Mouse (Mus musculus) forebrain, embryonic 13.5 days (tissue): ENCODE data around the gene Pde7b. TPM values are rescaled to one million over a fixed set of nuclear protein-coding genes. Genes with fewer than 3 reads are reported as not detected.

Experiments used
- ATAC-seq: fragments of 200-750 bp; cut with Nextera tagmentation; 2 replicates; pipeline ENCODE4 v1.8.0; 2017
- H3K27ac ChIP-seq: fragments of 300-500 bp; sonication (generic); 2 replicates; pipeline ENCODE4 v1.5.1; 2015; ENCODE audit warnings: inconsistent platforms, mild to moderate bottlenecking, moderate library complexity
- H3K27me3 ChIP-seq: fragments of 300-500 bp; sonication (generic); 2 replicates; pipeline ENCODE4 v1.6.1; 2015; ENCODE audit warnings: mild to moderate bottlenecking, inconsistent platforms
- H3K36me3 ChIP-seq: fragments of 300-500 bp; sonication (generic); 2 replicates; pipeline ENCODE4 v1.6.1; 2015; ENCODE audit warnings: mild to moderate bottlenecking, inconsistent platforms; ENCODE audit not compliant: poor library complexity, severe bottlenecking
- H3K4me1 ChIP-seq: fragments of 300-500 bp; sonication (generic); 2 replicates; pipeline ENCODE4 v1.6.1; 2015; ENCODE audit warnings: inconsistent platforms
- H3K4me2 ChIP-seq: fragments of 300-500 bp; sonication (generic); 2 replicates; pipeline ENCODE4 v1.6.1; 2015; ENCODE audit warnings: inconsistent platforms, mild to moderate bottlenecking, moderate library complexity
- H3K4me3 ChIP-seq: fragments of 300-500 bp; sonication (generic); 2 replicates; pipeline ENCODE4 v1.5.1; 2015; ENCODE audit warnings: mild to moderate bottlenecking, inconsistent platforms
- H3K9ac ChIP-seq: fragments of 300-500 bp; sonication (generic); 2 replicates; pipeline ENCODE4 v1.6.1; 2015; ENCODE audit warnings: mild to moderate bottlenecking, inconsistent platforms
- H3K9me3 ChIP-seq: fragments of 300-500 bp; sonication (generic); replicated peaks from 2 replicates; pipeline ENCODE4 v1.6.1; 2016; ENCODE audit warnings: inconsistent platforms
- WGBS: fragments of 180-500 bp; shearing (Covaris S2); methylation state at CpG from one replicate; pipeline ENCODE4 v1.1.7; 2015; 5-methylcytosine and 5-hydroxymethylcytosine counted together
- polyA plus RNA-seq: library from polyadenylated mRNA; unstranded; fragments of >200 nt; fragmentation: Nextera tagmentation; extraction: Ambion mirVana; gene quantifications from 2 replicates; pipeline ENCODE4 v1.2.1, GENCODE M21; 2015

Pde7b gene
- polyA plus RNA-seq, 1 experiment from 2014 or later = 2.6 TPM

- Histone ChIP-seq H3K4me3 (no peak overlapping the region), H3K27ac (no peak overlapping the region), H3K27me3 (no peaks in the 10 kb centered on the region), H3K4me2 (no peak overlapping the region), H3K36me3 (no peaks in the 10 kb centered on the region), H3K4me1 (no peaks in the 10 kb centered on the region), H3K9ac (no peak overlapping the region), H3K9me3 (no peaks in the 10 kb centered on the region)
- no peak for ATAC-seq
- WGBS = 76% methylated on average over 7 of the region's 7 CpGs
Observed at GRCm38 (mm10) chr10:20700633-20701032, 24.2 kb downstream of the Pde7b start.

- ATAC-seq = no peak
- Histone ChIP-seq H3K9me3 (no peaks in the 10 kb centered on the region), H3K4me1 (no peaks in the 10 kb centered on the region), H3K27me3 (no peaks in the 10 kb centered on the region), H3K4me2 (no peak overlapping the region), H3K4me3 (no peak overlapping the region), H3K27ac (no peak overlapping the region), H3K36me3 (no peaks in the 10 kb centered on the region), H3K9ac (no peak overlapping the region)
- 87% methylated on average over 9 of the region's 9 CpGs for WGBS
Observed at GRCm38 (mm10) chr10:20699874-20700273, 25.0 kb downstream of the Pde7b start.

GRCm38 (mm10) chr10:20695637-20696036 is 29.2 kb downstream of the Pde7b start:
- no peaks in the 10 kb centered on the region for H3K36me3 ChIP-seq
- H3K27ac ChIP-seq = no peak overlapping the region
- no peak overlapping the region for H3K4me3 ChIP-seq
- H3K4me1 ChIP-seq = no peaks in the 10 kb centered on the region
- H3K9me3 ChIP-seq = no peaks in the 10 kb centered on the region
- H3K4me2 ChIP-seq = no peak overlapping the region
- no peak overlapping the region for H3K9ac ChIP-seq
- no peaks in the 10 kb centered on the region for H3K27me3 ChIP-seq
- 82% methylated on average over 11 of the region's 11 CpGs for WGBS
- no peak for ATAC-seq

- Histone ChIP-seq H3K9ac (no peak overlapping the region), H3K4me1 (no peaks in the 10 kb centered on the region), H3K27me3 (no peaks in the 10 kb centered on the region), H3K36me3 (no peaks in the 10 kb centered on the region), H3K27ac (no peak overlapping the region), H3K4me2 (no peak overlapping the region), H3K4me3 (no peak overlapping the region), H3K9me3 (no peaks in the 10 kb centered on the region)
- ATAC-seq = no peak
- 79% methylated on average over 9 of the region's 9 CpGs for WGBS
Observed at GRCm38 (mm10) chr10:20690002-20690401, 34.9 kb downstream of the Pde7b start.

GRCm38 (mm10) chr10:20684151-20684550 is 40.7 kb downstream of the Pde7b start:
- Histone ChIP-seq H3K4me2 (no peak overlapping the region), H3K27me3 (no peaks in the 10 kb centered on the region), H3K4me3 (no peak overlapping the region), H3K9ac (no peak overlapping the region), H3K9me3 (no peaks in the 10 kb centered on the region), H3K36me3 (no peaks in the 10 kb centered on the region), H3K27ac (no peak overlapping the region), H3K4me1 (no peaks in the 10 kb centered on the region)
- 96% methylated on average over 2 of the region's 2 CpGs for WGBS
- no peak for ATAC-seq

- Histone ChIP-seq H3K9ac (no peak overlapping the region), H3K4me1 (no peaks in the 10 kb centered on the region), H3K9me3 (no peaks in the 10 kb centered on the region), H3K27me3 (no peaks in the 10 kb centered on the region), H3K27ac (no peak overlapping the region), H3K4me2 (no peak overlapping the region), H3K4me3 (no peak overlapping the region), H3K36me3 (no peaks in the 10 kb centered on the region)
- no peak for ATAC-seq
- WGBS = 97% methylated on average over 3 of the region's 3 CpGs
Observed at GRCm38 (mm10) chr10:20680986-20681385, 43.9 kb downstream of the Pde7b start.

- Histone ChIP-seq H3K4me2 (no peak overlapping the region), H3K27me3 (no peaks in the 10 kb centered on the region), H3K36me3 (no peaks in the 10 kb centered on the region), H3K9me3 (no peaks in the 10 kb centered on the region), H3K4me1 (no peaks in the 10 kb centered on the region), H3K27ac (no peak overlapping the region), H3K9ac (no peak overlapping the region), H3K4me3 (no peak overlapping the region)
- 77% methylated on average over 3 of the region's 3 CpGs for WGBS
- no peak for ATAC-seq
Observed at GRCm38 (mm10) chr10:20675321-20675720, 49.6 kb downstream of the Pde7b start.

- no peak overlapping the region for H3K9ac ChIP-seq
- ATAC-seq = no peak
- H3K4me3 ChIP-seq = no peak overlapping the region
- no peak overlapping the region for H3K4me2 ChIP-seq
- H3K9me3 ChIP-seq = no peaks in the 10 kb centered on the region
- H3K27ac ChIP-seq = no peak overlapping the region
- H3K4me1 ChIP-seq = peaks cover under 1% of the 10 kb centered on the region
- 87% methylated on average over 4 of the region's 4 CpGs for WGBS
- H3K36me3 ChIP-seq = no peaks in the 10 kb centered on the region
- no peaks in the 10 kb centered on the region for H3K27me3 ChIP-seq
Observed at GRCm38 (mm10) chr10:20673798-20674197, 51.1 kb downstream of the Pde7b start.

GRCm38 (mm10) chr10:20672591-20672990 is 52.3 kb downstream of the Pde7b start:
- ATAC-seq = no peak
- Histone ChIP-seq H3K4me1 (peaks cover 8% of the 10 kb centered on the region), H3K36me3 (no peaks in the 10 kb centered on the region), H3K9me3 (no peaks in the 10 kb centered on the region), H3K27me3 (no peaks in the 10 kb centered on the region), H3K4me2 (no peak overlapping the region), H3K27ac (no peak overlapping the region), H3K9ac (no peak overlapping the region), H3K4me3 (no peak overlapping the region)
- WGBS = 85% methylated on average over 11 of the region's 11 CpGs

- Histone ChIP-seq H3K27ac (no peak overlapping the region), H3K4me2 (no peak overlapping the region), H3K9ac (no peak overlapping the region), H3K9me3 (no peaks in the 10 kb centered on the region), H3K4me1 (peaks cover 8% of the 10 kb centered on the region), H3K4me3 (no peak overlapping the region), H3K27me3 (no peaks in the 10 kb centered on the region), H3K36me3 (no peaks in the 10 kb centered on the region)
- no peak for ATAC-seq
- 93% methylated on average over 5 of the region's 5 CpGs for WGBS
Observed at GRCm38 (mm10) chr10:20671621-20672020, 53.3 kb downstream of the Pde7b start.

GRCm38 (mm10) chr10:20670541-20670940 is 54.3 kb downstream of the Pde7b start:
- 80% methylated on average over 8 of the region's 8 CpGs for WGBS
- H3K27me3 ChIP-seq = no peaks in the 10 kb centered on the region
- no peak overlapping the region for H3K4me3 ChIP-seq
- peaks cover 8% of the 10 kb centered on the region for H3K4me1 ChIP-seq
- H3K4me2 ChIP-seq = no peak overlapping the region
- no peaks in the 10 kb centered on the region for H3K36me3 ChIP-seq
- H3K27ac ChIP-seq = no peak overlapping the region
- H3K9me3 ChIP-seq = no peaks in the 10 kb centered on the region
- no peak for ATAC-seq
- H3K9ac ChIP-seq = no peak overlapping the region

GRCm38 (mm10) chr10:20669467-20669866 is 55.4 kb downstream of the Pde7b start:
- no peak overlapping the region for H3K4me3 ChIP-seq
- no peak overlapping the region for H3K9ac ChIP-seq
- peaks cover 8% of the 10 kb centered on the region for H3K4me1 ChIP-seq
- H3K9me3 ChIP-seq = no peaks in the 10 kb centered on the region
- 52% methylated on average over 10 of the region's 10 CpGs for WGBS
- ATAC-seq = peak; percentile 82
- no peaks in the 10 kb centered on the region for H3K36me3 ChIP-seq
- no peak overlapping the region for H3K27ac ChIP-seq
- H3K27me3 ChIP-seq = no peaks in the 10 kb centered on the region
- H3K4me2 ChIP-seq = no peak overlapping the region

GRCm38 (mm10) chr10:20668577-20668976 is 56.3 kb downstream of the Pde7b start:
- Histone ChIP-seq H3K4me2 (no peak overlapping the region), H3K9ac (no peak overlapping the region), H3K4me1 (peaks cover 8% of the 10 kb centered on the region), H3K36me3 (no peaks in the 10 kb centered on the region), H3K4me3 (no peak overlapping the region), H3K27ac (no peak overlapping the region; the same call in 1 of the 2 replicates), H3K27me3 (no peaks in the 10 kb centered on the region), H3K9me3 (no peaks in the 10 kb centered on the region)
- ATAC-seq = no peak
- WGBS = 8% methylated on average over 4 of the region's 4 CpGs
